Mouse (Mus musculus) lung, embryonic 15.5 days (tissue): ENCODE measurements around the gene Csn3. TPM values are rescaled to one million over a fixed set of nuclear protein-coding genes. Genes with fewer than 3 reads are reported as not detected.

ENCODE experiments used
- ATAC-seq: fragments of 200-750 bp; cut with Nextera tagmentation; 2 replicates; pipeline ENCODE4 v1.8.0; 2017; ENCODE audit warnings: moderate number of reproducible peaks, borderline replicate concordance; ENCODE audit not compliant: low FRiP score, low TSS enrichment; ENCODE audit errors: extremely low read depth
- H3K27ac ChIP-seq: fragments of 300-500 bp; sonication (generic); 2 replicates; pipeline ENCODE4 v1.5.1; 2015; ENCODE audit warnings: moderate library complexity, mild to moderate bottlenecking, inconsistent platforms
- H3K27me3 ChIP-seq: fragments of 300-500 bp; sonication (generic); 2 replicates; pipeline ENCODE4 v1.6.1; 2015; ENCODE audit warnings: inconsistent platforms
- H3K36me3 ChIP-seq: fragments of 300-500 bp; sonication (generic); 2 replicates; pipeline ENCODE4 v1.6.1; 2015; ENCODE audit warnings: inconsistent platforms
- H3K4me1 ChIP-seq: fragments of 300-500 bp; sonication (generic); 2 replicates; pipeline ENCODE4 v1.6.1; 2015; ENCODE audit warnings: inconsistent platforms
- H3K4me2 ChIP-seq: fragments of 300-500 bp; sonication (generic); 2 replicates; pipeline ENCODE4 v1.6.1; 2015; ENCODE audit warnings: inconsistent platforms, mild to moderate bottlenecking, moderate library complexity
- H3K4me3 ChIP-seq: fragments of 300-500 bp; sonication (generic); 2 replicates; pipeline ENCODE4 v1.5.1; 2015; ENCODE audit warnings: mild to moderate bottlenecking, inconsistent platforms
- H3K9ac ChIP-seq: fragments of 300-500 bp; sonication (generic); 2 replicates; pipeline ENCODE4 v1.6.1; 2015; ENCODE audit warnings: inconsistent platforms
- H3K9me3 ChIP-seq: fragments of 300-500 bp; sonication (generic); 2 replicates; pipeline ENCODE4 v1.6.1; 2016; ENCODE audit warnings: inconsistent platforms
- WGBS: fragments of 180-500 bp; shearing (Covaris S2); methylation state at CpG from one replicate; pipeline ENCODE4 v1.1.7; 2015; 5-methylcytosine and 5-hydroxymethylcytosine counted together
- polyA plus RNA-seq: library from polyadenylated mRNA; unstranded; fragments of >200 nt; fragmentation: Nextera tagmentation; extraction: Ambion mirVana; gene quantifications from 2 replicates; pipeline ENCODE4 v1.2.1, GENCODE M21; 2015

Csn3 gene
- polyA plus RNA-seq, result not detected in 2 replicates

DNA sequence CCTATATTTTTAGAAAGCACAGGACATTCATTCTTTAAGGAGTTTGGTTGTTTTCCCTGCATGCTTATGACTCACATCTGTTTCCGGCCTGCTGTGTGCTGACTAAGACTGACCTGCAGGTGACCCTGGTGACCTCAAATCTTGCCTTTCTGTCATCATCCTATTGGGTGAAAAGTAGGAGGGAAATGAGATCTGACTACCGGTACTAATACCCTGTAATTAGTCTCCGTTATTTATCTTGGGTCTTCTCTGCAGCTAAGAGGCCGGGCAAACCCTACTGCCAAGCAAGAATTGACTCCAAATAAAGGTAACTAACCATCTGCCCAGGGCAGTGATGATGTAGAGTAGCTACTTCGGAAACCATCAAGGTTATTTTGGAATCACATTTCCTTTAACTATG is at the start of gene Csn3:
Gene Csn3, plus strand, starts transcription at position 208 of the 400 bp plus-strand sequence.
- no peaks in the 10 kb centered on the region for H3K4me1 ChIP-seq
- ATAC-seq, result no peak
- WGBS, result 38% methylated on average over 5 of the region's 5 CpGs
- H3K36me3 ChIP-seq, result no peaks in the 10 kb centered on the region
- no peak within 1 kb of the TSS for H3K9ac ChIP-seq
- no peaks in the 10 kb centered on the region for H3K9me3 ChIP-seq
- H3K4me3 ChIP-seq, result no peak within 1 kb of the TSS
- H3K27me3 ChIP-seq, result no peaks in the 10 kb centered on the region
- no peak within 1 kb of the TSS for H3K4me2 ChIP-seq
- H3K27ac ChIP-seq, result no peak within 1 kb of the TSS

DNA sequence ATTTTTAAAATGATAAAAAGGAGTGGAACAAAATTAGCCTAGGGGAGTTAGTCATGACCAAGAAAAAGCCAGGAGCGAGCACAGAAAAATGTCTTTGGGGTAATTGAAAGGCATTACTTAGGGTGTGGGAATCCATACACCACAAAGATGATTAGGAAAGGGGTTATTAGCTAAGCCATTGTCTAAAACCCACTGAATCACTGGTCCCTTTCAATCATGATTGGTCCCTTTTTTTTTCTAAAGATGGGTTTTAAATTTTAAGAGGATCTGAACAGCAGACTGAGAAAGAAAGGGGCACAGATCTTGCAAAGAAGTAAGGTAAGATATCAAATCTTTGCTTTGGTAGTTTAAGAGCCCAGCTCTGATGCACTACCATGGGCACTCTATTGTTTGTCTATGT is 40.6 kb upstream of the Csn3 start, which contains the start of gene Odam:
Gene Odam, plus strand, starts transcription at position 301 of the 400 bp plus-strand sequence.
- Histone ChIP-seq H3K27me3 (no peaks in the 10 kb centered on the region), H3K4me1 (no peaks in the 10 kb centered on the region), H3K4me3 (no peak within 1 kb of the TSS), H3K9me3 (no peaks in the 10 kb centered on the region), H3K27ac (no peak within 1 kb of the TSS), H3K9ac (no peak within 1 kb of the TSS), H3K36me3 (no peaks in the 10 kb centered on the region), H3K4me2 (no peak within 1 kb of the TSS)
- WGBS, result 86% methylated on average over 1 of the region's 1 CpGs
- no peak for ATAC-seq

DNA sequence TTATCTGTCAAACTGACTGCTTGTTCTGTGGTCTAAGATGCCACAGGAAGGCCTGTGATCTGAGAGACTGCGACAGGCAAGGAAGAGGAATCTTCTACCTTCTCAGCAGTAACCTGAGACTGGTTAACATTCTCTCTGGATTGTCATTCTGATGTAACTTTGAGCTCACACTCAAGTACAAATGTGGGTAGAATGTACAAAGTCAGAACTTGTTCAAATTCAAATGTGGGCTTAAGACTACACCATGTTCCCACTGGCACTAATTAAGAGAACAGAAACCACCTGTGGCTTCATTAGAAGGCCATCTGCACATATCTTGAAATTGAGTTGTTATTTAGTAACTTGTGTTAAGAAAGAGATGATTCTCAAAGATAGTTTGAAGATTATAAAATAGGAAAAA is 6.2 kb downstream of the Csn3 start:
- no peaks in the 10 kb centered on the region for H3K4me1 ChIP-seq
- no peak for ATAC-seq
- 59% methylated on average over 1 of the region's 1 CpGs for WGBS
- H3K4me2 ChIP-seq, result no peak overlapping the region
- no peaks in the 10 kb centered on the region for H3K9me3 ChIP-seq
- H3K4me3 ChIP-seq, result no peak overlapping the region
- H3K9ac ChIP-seq, result no peak overlapping the region
- no peaks in the 10 kb centered on the region for H3K27me3 ChIP-seq
- no peak overlapping the region for H3K27ac ChIP-seq
- no peaks in the 10 kb centered on the region for H3K36me3 ChIP-seq

DNA sequence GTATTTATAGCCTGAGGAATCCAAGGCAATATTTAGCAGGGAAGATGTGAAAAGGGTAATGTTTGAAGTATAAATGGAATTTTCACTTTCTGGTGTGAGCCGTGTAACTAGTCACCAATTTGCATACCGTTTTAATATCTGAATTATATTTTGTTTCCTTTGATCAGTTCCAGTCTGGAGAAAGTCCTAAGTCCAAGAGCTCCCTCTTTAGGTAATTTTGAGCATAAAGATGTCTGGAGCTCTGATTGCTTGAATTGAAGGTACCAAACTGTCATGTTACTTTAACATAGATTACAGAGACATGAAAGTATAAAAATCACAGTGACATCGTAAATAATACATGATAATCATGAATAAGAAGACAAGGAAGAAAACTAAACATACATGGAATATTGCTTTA is 15.4 kb downstream of the Csn3 start:
- no peak for ATAC-seq
- WGBS, result 35% methylated on average over 3 of the region's 3 CpGs
- H3K27ac ChIP-seq, result no peak overlapping the region

DNA sequence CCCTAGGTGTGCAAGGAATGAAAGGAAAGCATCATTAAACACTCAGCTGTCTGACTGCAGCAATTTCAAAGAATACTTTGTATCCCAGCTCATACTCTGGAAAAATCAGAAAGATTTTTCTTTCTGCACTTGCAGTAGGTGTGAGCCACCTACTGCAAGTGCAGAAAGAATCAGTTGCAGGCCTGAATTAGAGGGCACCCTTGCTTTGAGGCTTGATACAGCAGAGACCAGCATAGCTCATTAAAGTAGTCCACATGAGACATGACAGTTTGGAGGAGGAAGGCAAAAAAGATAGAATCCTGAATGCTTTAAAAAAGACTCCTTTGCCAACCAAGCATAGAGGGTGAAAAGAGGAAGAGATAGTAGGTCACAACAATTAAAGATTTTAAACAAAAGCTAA is 17.1 kb downstream of the Csn3 start:
- no peaks in the 10 kb centered on the region for H3K36me3 ChIP-seq
- H3K4me2 ChIP-seq, result no peak overlapping the region
- H3K27ac ChIP-seq, result no peak overlapping the region
- no peak for ATAC-seq
- no peak overlapping the region for H3K4me3 ChIP-seq
- H3K4me1 ChIP-seq, result no peaks in the 10 kb centered on the region
- H3K9me3 ChIP-seq, result no peaks in the 10 kb centered on the region
- H3K27me3 ChIP-seq, result no peaks in the 10 kb centered on the region
- H3K9ac ChIP-seq, result no peak overlapping the region

More for the DNA sequence above, 15.4 kb downstream of the Csn3 start:
- Histone ChIP-seq H3K9me3 (no peaks in the 10 kb centered on the region), H3K4me3 (no peak overlapping the region), H3K36me3 (no peaks in the 10 kb centered on the region), H3K4me2 (no peak overlapping the region), H3K27me3 (no peaks in the 10 kb centered on the region), H3K9ac (no peak overlapping the region), H3K4me1 (no peaks in the 10 kb centered on the region)

DNA sequence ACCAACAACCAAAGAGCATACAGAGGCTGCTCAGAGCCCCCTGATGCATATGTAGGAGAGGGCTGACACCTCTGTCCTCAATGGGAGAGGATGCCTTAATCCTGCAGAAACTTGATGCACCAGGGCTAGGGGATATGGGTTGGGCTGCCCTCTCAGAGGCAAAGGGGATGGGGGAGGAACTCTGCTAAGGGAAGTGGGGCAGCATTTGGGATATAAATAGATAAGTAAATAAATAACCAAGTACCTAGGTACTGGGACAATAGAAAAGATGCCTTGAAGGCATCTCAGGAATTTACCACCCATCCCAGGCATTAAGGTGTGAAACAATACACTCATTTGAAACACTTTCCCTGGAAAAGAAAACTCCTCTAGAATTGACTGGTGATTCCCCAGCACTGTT is 26.5 kb downstream of the Csn3 start:
- no peak for ATAC-seq
- no peak overlapping the region for H3K4me3 ChIP-seq
- H3K4me2 ChIP-seq, result no peak overlapping the region
- no peaks in the 10 kb centered on the region for H3K36me3 ChIP-seq
- H3K4me1 ChIP-seq, result no peaks in the 10 kb centered on the region
- no peak overlapping the region for H3K9ac ChIP-seq
- no peaks in the 10 kb centered on the region for H3K9me3 ChIP-seq
- no peaks in the 10 kb centered on the region for H3K27me3 ChIP-seq
- no peak overlapping the region for H3K27ac ChIP-seq

DNA sequence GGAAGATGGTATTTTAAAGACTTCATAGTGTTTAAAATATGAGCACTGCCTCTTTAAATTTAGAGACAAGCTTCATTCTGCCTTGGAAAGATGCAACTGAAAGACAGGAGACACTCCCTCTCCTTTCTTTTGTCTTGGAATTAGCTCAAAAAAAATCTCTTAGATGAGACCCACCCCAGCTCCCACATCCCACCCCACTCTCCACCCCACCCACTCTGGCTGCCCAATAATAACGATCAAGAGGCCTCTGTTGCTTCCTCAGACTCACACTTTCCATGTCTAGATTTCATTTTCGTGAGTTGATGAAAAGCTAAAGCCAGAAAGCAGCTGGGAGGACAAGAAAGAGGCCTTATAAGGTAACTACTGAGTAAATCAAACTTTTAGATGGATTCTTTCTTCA is 43.8 kb downstream of the Csn3 start, which contains the start of the genes 2310003L06Rik and Gm28434:
Gene 2310003L06Rik, plus strand, starts transcription at position 259 of the 400 bp plus-strand sequence.
Gene Gm28434, plus strand, starts transcription at position 317 of the 400 bp plus-strand sequence.
- ATAC-seq, result no peak
- Histone ChIP-seq H3K4me3 (no peak within 1 kb of the TSS), H3K36me3 (no peaks in the 10 kb centered on the region), H3K4me2 (no peak within 1 kb of the TSS), H3K4me1 (no peaks in the 10 kb centered on the region), H3K27me3 (no peaks in the 10 kb centered on the region), H3K9ac (no peak within 1 kb of the TSS), H3K27ac (no peak within 1 kb of the TSS), H3K9me3 (no peaks in the 10 kb centered on the region)
- WGBS, result 63% methylated on average over 2 of the region's 2 CpGs

DNA sequence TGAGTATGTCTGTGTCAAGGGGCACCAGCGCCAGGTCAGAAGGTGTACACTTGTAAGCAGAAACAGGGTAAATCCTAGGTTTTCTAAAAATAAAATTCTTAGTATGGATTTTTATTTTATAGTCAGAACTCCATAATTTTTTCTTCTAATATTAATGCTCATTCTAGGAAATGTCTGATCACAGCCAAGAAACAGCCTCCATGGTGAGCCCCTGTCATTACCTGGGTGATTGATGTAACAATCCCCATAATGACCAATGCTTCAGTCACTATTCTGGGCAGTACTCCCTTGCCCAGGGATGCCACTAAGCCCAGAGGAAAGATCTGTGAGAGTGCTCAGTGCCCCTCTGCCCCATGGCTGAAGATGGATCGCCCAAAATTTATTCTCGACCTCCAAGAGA is 53.8 kb downstream of the Csn3 start, which contains the start of gene Cabs1:
Gene Cabs1, plus strand, starts transcription at position 301 of the 400 bp plus-strand sequence.
- H3K27me3 ChIP-seq, result no peaks in the 10 kb centered on the region
- H3K9ac ChIP-seq, result no peak within 1 kb of the TSS
- H3K4me3 ChIP-seq, result no peak within 1 kb of the TSS
- H3K4me1 ChIP-seq, result no peaks in the 10 kb centered on the region
- no peak within 1 kb of the TSS for H3K27ac ChIP-seq
- H3K9me3 ChIP-seq, result no peaks in the 10 kb centered on the region
- no peaks in the 10 kb centered on the region for H3K36me3 ChIP-seq
- 68% methylated on average over 3 of the region's 3 CpGs for WGBS
- H3K4me2 ChIP-seq, result no peak within 1 kb of the TSS
- ATAC-seq, result no peak

Other genes starting within 250 kb of the Csn3 start
- gene Csn2, start 225.9 kb upstream of the Csn3 start, polyA plus RNA-seq, result 0.40 TPM in 1 of 2 replicates, not detected in the other
- gene Csn1s2a, start 151.0 kb upstream of the Csn3 start, polyA plus RNA-seq, result not detected in 2 replicates
- not detected in 2 replicates for gene Csn1s2b, start 117.5 kb upstream of the Csn3 start, polyA plus RNA-seq
- gene Prr27, start 99.9 kb upstream of the Csn3 start, polyA plus RNA-seq, result not detected in 2 replicates
- not detected in 2 replicates for gene Odam, start 40.5 kb upstream of the Csn3 start, polyA plus RNA-seq
- gene 2310003L06Rik, start 43.9 kb downstream of the Csn3 start, polyA plus RNA-seq, result not detected in 2 replicates
- gene Gm28434, start 43.9 kb downstream of the Csn3 start, polyA plus RNA-seq, result not detected in 2 replicates
- not detected in 2 replicates for gene Cabs1, start 53.9 kb downstream of the Csn3 start, polyA plus RNA-seq
- gene Smr3a, start 77.0 kb downstream of the Csn3 start, polyA plus RNA-seq, result not detected in 2 replicates
- gene Smr2, start 161.0 kb downstream of the Csn3 start, polyA plus RNA-seq, result not detected in 2 replicates
- gene Gm11116, start 186.0 kb downstream of the Csn3 start, polyA plus RNA-seq, result not detected in 2 replicates
- gene Gm11115, start 228.5 kb downstream of the Csn3 start, polyA plus RNA-seq, result not detected in 2 replicates